Mouse (Mus musculus): ENCODE measurements around the gene Thsd7b.
A peak's percentile ranks its signal among the peaks of the same experiment; 100 is the strongest.
"Not testable (repeated sequence)": the region's sequence is repeated elsewhere in the genome, so short reads cannot be mapped to it uniquely, and the experiment has no call there.

The Thsd7b gene

DNA sequence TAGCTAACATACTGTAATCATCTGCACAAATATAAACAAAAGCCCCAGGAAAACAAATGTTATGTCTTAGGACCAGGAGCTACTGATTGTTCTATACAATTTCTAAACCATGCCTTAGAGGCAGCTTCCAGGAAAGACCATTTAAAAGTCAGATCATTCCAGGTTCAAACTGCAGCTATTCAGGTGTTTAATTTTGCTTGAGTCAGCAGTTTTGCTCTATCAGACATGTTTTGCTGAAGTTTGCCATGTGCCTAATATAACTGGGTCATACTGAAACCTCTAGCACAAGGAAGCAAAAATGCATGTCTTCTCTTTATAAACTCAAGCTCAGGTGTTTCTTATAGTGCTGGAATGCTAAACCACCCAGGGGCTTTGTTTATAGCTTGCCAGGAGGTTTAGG is 893.1 kb downstream of the Thsd7b start:
- no peak for DNase-seq

DNA sequence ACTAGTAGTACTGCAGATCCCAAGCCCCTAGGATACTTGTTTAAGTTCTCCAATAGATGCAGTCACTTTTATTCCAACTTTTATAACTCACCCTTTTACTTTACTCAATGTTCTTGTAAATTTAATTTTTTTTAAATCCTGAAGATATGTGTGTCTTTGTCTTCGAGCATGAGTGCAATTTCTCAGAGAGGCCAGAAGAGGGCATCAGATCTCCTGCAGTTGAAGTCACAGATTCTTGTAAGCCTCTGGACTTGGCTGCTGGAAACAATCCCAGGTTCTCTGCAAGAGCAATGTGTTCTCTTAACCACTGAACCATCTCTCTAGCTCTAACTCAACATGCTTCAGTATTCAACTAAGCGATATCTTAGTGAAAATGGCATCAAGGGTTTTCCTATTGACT is 894.2 kb downstream of the Thsd7b start:
- DNase-seq: no peak

DNA sequence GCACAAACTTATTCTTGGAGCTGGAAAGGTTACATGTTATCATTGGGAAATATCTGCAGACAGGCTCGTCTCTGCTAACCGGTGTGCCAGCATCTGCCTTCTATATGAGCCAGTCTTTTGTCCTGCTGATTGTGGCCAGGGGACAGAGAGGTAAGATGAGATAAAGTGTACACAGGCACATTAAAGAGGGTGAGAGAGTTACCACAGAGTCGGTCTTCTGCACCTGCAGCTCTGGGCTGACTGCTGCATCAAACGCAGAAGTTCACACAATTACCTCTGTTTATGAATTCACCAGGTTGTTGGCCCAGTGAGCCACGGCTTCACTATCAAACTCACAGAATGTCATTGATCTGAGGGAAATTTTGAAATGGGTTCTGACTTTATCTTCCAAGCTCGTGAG is 896.8 kb downstream of the Thsd7b start:
- DNase-seq: no peak

DNA sequence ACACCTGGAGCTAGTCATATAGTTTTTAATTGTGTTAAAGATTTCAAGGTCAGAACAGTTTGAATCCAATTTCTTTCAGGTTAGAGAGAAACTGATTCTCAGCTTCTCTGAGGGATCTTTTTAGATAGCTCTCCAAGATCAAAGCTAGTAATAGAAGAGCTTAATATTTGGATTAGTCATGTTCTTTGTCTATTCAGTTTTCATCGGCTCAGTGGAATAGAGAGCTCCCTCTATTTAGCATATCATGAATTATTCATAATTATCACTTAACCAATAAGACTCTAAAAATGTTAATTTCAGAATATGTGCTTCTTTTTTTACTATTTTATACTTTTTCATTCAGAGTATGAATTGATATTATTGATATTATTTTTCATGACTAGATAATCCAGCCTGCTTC is 897.2 kb downstream of the Thsd7b start:
- no peak for DNase-seq

DNA sequence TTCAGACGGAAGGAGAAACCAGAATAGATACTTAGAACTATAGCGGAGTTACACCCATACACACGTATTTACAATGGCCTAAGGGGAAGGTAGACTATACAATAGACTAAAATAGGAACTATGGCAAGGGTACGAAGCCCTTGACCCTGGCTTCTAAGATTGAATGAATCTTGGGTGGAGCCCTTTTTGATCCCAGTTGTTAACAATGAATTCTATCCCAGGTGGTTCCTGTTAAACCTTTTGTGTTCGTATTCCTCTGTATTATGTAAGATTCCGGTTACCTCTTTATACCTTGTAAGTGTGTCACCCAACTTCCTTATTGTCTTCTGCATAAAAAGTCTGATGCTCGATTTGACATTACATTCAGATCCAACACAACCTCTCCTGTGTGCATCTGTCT is 913.7 kb downstream of the Thsd7b start:
- DNase-seq: not testable (repeated sequence)

DNA sequence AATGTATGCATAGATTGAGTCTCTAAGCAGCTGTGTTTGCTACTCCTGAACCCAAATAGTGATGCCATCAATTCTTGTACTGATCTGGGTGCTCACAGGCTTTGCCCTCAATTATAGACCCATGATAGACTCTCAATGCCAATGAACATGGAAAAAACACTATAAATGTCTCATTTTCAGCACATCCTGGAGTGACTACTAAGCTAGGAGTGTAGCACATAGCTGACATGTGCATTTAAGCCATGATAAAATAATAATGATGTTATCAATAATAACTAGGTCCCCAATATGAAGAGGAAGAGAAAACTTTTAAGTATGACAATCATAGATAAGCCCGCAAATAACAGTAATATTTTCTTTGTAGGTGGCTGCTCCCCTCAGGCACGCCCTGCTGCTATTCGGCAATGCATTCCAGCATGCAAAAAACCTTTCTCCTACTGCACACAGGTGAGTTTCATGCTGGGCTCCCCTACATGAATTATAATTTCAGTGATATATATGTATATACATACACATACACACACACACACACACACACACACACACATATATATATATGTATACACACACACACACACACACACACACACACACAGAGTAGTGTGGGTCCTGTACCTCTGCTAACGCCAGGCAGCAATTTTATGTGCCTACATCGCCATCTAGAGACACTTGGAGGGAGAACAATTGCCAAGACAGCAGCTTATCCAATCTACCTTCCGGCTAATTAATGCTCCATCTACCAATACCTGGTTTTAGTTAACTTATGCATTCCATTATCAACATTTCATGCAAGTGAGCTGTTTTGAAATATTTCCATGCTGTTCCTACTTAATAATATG is 919.3 kb downstream of the Thsd7b start:
- no peak for DNase-seq

DNA sequence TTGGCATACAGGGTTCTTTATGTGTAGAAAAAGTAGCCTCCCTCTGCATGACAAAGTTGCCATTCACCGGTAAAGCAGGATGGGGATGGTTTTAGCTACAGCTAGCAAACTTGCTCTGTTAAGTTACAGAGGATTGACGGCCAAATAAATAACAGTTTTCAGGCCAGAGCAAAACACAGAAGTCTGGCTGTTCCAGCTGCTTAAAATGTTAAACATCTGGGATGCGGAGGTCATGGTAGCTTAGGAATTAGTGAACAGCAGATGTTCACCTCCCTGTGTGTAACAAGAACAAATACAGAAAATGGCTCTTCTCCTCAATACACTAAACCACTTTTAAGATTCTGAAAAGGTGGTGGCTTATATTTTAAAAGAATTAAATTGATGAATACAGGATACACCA is 944.3 kb downstream of the Thsd7b start:
- DNase-seq: no peak

DNA sequence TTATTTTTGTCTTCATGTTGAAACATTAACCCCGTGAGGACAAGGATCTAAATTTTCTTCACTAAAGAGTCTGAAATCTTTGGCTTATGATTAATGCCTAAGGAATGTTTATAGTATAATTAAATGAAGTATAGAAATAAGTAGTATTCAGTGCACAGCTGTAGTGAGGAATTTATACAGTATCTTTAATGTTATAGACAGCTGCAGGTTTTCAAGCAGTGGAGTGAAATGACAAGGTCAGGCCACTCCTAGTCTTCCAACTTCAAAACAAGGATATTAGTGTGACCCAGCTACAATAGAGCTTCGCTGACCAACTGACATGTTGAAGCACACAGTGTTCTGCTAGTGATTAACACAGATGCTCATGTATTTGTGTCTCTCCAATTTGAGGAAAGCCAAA is 949.8 kb downstream of the Thsd7b start:
- no peak for DNase-seq

DNA sequence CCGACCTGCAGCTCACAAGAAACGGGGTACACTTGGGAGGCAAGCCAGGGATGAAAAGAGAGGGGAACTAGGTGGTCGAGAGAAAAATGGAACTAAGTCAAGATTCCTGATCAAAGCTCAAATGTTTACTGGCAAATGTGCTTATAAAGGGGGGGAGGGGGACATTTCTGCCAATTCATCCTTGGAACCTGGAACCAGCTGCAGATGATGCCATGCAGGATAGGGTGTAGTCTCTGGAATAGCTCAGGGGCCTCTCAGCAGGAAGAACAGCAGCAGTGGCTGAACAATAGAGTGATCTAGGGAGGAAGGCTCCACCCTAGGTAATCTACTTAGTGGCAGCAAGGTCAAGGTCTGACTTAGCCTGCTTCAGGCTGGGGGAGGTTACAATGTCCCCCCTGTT is 972.5 kb downstream of the Thsd7b start:
- peak; percentile 27 for DNase-seq

DNA sequence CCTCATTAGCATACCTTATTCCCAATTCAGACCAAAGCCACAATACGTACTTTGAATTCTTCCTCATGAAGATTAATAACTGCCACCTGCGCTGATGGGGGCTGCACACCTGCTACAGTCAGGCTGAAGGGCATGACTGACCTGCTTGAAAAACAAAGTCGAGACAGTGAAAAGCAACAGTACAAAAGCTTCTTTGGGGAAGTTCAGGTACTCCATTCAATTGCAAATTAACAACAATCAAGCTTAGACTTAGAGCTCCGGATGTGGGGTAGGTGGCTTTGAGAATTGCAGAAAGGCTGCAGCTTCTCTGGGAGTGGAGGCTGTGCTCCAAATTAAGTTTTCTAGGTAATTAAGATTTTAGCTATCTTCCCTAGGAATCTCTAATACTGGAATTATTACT is 973.2 kb downstream of the Thsd7b start:
- DNase-seq: not testable (repeated sequence)

DNA sequence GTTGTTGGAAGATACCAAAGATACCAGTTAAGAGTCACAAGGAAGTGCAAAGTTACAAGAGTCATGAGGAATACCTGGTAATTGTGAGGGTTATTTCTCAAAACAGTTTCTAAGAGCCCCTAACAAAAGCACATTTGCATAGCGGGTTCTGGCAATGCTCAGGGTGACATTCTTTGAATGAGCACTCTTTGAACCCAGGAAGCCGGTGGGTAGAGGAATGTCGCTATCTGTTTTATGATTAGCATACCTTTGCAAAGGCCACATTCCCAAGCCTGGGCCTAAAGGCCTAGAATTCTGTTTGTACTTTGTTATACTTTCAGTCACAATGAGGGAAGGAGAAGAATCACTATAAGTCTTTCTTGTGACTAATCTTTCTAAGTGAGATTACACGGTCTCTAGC is 973.8 kb downstream of the Thsd7b start:
- not testable (repeated sequence) for DNase-seq

DNA sequence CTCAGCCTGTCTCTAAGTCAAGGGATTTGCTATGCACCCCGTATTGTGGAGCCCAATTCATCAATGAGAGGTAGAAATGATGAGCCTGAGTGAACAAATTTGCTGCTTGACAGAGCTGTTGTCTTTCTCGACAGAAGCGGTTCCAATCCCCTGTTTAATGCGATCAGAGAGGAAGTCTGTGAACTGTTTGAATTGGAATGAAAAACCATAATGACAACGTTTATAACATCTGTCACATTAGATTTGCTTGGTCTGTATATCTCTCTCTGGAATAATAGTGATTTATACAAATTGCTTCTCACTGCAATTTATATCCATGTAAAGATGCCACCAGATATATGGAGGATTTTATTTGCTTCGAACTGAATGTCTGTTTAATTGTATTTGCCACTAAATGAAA is 988.9 kb downstream of the Thsd7b start:
- peak; percentile 14 for DNase-seq

All from heart, adult 11 months (tissue).